Mouse (Mus musculus) telencephalon, adult 2 months (tissue): ENCODE results near the gene Ldah.
"Not testable (repeated sequence)": the region's sequence is repeated elsewhere in the genome, so short reads cannot be mapped to it uniquely, and the experiment has no call there.

Experiments used
- DNase-seq: peaks from one replicate; pipeline ENCODE4 v3.0.0-alpha.2; 2011; ENCODE audit warnings: low read depth, low spot score

The Ldah gene

DNA sequence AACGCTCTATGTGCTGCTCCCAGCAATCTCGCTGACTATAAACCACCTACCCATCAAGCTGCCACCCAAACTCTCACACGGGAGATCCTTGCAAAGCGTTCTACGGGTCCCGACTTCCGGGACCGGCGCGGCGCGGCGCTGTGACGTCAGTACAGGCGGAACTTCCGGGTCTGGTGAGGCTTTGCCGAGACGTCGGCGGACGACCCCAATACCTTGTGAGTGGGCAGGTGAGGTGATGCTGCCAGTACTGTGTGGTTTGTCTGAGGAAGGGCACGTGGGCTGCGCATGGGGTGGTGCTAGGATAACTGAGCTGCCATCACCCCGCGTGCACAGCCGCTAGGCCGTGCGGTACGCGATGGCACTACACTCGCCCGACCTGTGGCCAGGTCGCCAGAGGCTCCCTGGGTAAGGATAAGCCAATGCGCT lies at the start of gene Ldah:
Gene Ldah (plus strand): TSS at position 130 of the 426 bp plus-strand sequence.
- peak; percentile 89 for DNase-seq

DNA sequence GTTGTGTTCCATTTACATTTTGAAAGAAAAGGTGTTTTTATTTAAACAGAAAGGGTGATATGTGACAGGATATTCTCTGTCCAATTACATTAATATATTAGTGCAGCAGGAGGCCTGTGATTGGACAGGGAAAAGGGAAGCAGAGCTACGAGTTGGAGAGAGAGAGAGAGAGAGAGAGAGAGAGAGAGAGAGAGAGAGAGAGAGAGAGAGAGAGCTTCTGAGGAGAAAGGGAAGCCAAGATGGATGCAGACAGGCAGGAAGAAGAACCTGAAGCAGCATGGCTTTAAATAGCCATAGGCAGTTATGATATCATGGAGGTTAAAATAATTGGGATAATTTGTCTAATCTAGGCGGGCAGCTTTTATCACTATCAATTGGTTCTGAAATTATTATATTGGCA lies 40.2 kb upstream of the Ldah start:
- DNase-seq, result no peak

DNA sequence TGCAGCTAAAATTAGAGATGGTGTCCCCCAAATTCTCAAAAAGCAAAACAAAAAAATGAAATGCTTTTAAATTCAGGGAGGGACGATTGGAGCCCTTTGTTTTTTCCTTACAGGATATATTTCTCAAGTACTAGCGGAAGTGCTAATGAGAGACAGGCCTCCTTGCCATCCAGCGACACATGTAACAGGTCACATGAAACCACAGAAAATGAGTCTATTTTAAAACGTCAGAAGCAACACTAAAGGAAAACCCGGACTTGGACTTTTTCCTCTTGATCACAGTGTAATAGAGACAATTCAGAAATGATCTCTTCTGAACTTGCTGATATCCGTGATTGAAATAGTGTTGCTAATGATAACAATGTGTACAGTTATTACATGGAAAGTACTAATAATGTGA lies 27.0 kb upstream of the Ldah start:
- DNase-seq, result no peak

DNA sequence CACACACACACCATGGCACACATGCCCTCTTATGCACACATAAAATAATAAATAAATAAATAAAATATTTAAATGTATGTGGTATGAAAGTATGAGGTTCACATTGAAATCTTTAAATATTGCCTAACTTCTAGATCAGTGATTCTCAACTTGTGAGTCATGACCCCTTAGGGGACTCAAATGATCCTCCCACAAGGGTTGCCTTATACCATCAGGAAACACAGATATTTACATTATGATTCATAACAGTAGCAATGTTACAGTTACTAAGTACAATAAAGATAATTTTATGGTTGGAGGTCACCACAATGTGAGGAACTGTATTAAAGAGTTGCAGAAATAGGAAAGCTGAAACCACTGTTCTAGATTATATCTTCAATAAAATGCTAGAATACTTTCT lies 26.2 kb upstream of the Ldah start:
- no peak for DNase-seq

DNA sequence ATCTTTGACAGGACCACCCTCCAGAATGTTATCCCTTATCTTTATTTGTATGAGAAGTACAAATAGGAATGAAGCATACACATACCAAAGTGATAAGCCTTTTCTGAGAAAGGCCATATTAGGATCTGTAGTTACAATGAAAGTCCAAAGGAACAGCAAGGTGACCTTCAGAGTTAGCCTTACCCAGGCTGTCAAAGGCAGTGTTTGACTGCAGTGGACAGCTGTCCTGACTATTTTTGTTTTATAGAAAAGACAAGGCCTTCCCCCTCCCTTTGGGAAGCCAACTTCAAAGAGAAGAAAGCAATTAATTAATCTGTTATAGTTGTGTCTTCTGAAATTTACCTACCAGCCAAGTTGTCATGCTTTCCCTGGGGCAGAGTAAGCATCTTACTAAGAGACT lies 23.4 kb upstream of the Ldah start:
- no peak for DNase-seq

DNA sequence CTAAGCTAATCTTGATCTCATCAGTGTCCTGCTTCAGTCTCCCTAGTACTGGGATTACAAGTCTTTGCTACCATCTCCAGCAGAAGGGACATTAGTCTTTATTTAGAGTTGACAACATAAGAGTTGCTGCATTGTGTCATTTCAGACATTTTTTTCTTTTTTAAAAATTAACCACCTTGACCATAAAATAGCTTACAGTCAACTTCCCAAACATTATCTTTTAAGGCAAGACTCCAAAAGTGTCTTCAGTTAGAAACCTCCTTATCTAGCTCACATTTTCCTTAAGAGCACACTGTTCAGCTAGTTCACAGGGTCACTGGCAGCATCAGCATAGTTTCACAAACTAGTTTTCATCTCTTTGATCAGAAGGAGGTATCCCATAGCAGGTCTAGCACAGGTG lies 19.7 kb upstream of the Ldah start:
- no peak for DNase-seq

DNA sequence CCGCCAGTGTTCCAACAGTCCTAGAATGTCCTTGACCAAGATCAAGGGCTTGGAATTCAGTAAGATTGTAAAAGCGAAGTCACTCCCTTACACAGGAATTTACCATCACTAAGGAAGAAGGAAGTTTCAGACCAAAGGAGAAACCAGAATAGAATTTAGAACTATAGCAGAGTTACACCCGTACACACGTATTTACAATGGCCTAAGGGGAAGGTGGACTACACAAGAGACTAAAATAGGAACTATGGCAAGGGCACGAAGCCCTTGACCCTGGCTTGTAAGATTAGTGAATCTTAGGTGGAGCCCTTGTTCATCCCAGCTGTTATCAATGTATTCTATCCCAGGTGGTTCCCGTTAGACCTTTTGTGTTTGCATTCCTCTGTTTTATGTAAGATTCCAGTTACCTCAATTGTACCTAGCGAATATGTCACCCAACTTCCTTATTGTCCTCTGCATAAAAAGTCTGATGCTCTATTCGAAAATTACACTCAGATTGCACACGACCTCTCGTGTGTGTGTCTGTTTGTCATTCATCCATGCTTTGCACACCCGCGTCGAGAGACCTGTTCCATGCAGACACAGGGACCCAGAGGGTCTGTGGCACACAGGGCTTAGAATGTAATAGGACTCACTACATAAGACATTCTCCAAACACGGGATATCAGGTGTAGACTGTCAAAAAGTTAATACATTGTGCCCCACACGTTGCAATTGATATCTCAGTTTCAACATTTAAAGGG lies 18.9 kb upstream of the Ldah start:
- DNase-seq, result not testable (repeated sequence)

DNA sequence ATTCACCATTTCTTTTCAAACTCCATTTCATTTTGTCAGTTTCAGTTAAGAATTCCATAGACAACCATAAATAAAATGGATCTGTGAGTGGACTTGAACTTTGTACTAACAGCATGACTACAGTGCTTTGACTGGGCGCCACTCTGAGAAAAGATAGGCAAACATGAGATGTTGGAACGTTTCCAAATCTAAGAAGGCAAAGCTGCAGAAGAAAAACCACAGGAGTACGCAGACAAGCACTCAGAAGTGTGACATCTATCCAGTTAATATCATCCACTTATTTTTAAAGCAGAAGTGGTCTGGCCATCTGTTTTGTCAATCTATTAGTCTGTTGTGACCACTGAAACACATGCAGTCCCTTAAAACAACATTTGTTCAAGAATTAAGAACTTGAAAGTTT lies 18.2 kb upstream of the Ldah start:
- no peak for DNase-seq

DNA sequence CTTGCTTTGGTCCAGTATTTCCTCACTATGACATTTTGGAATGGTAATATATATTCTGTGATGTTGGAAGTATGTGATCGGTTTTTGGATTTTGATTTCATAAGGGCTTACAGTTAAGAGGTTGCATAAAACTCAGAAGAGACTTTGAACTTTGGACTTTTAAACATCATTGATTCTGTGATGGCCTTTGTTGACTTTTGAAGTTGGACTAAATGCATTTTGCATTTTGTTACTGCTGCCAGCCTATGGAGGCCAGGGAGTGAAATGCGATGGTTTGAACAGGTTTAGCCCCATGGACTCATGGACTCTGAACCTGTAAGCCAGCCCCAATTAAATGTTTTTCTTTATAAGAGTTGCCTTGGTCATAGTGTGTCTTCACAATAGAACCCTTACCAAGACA lies 2.2 kb upstream of the Ldah start:
- no peak for DNase-seq

DNA sequence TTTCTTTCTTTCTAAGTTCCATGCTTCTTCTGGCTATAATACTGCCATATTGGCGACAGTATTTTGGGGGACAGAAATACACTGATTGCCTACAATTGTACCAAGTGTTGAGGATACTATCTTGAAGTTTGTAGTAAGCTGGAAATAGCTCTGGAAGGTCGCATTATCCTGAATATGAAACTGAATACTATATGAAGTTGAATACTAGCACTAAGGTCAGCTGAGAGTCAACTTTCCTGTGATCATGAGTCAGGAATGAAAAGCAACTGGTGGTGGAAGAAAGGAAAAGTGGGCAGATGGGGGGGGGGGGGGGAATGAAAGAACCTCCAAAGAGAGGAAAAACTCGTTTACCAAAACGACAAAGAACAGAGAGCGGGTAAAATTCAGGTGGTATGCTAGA lies 329 bp upstream of the Ldah start:
- no peak for DNase-seq

DNA sequence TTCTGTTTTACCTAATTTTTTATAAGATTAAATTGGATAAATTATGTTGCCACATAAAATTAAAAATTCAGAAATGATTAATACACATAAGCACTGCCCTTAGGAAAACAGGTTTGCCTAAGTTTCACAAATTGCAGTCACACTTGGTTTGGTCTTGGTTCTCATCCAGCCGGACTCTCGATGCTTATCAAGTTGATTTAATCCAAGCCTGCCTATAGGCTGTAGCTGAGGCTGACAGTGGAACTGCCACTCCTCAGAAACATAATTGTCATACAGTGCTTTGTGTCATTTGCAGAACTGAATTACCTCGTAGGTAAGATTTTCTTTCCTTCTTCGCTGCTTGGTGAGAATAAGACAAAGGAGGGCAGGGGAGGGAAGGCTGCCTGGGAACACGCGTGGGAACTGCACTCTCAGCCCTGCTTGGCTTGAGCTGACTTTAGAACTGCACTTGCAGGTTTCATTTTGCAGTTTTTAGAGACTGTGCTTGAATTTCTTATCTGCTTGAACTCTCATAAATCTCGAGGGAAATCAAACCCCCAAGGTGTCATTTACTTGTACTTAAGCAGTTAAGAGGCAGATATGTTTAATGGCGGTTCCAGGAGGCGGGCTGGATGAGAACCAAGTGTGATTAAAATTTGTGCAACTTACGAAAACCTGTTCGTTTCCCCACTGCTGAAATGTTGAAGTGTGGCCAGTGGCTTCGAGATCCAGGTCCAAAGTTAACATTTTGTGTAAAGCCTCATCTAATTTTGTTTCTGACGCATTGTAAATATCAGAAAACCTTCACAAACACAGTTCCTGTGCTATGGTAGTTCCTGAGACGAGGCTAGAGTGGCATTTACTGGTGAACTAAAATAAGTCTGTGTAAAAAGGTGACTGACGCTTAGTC lies 8.7 kb downstream of the Ldah start:
- DNase-seq, result peak; percentile 36

DNA sequence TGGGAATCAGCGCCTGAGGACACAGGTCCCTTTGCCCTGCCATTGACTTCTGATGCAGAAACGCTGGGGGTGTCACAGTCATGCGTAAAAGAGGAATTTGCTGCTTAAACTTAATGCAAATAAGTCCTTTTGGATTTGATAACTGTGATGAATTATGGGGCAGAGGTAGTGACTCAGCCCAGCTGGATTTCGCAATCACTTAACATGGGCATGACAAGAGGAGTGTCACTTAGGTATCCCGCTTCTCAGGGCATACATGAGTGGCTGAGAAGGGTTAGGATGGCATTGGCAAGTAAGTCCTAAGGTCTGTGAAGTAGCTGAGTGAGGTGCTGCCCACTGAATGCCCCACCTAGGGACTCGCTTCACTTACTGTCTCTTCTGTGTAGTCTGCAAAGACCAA lies 15.1 kb downstream of the Ldah start:
- no peak for DNase-seq

DNA sequence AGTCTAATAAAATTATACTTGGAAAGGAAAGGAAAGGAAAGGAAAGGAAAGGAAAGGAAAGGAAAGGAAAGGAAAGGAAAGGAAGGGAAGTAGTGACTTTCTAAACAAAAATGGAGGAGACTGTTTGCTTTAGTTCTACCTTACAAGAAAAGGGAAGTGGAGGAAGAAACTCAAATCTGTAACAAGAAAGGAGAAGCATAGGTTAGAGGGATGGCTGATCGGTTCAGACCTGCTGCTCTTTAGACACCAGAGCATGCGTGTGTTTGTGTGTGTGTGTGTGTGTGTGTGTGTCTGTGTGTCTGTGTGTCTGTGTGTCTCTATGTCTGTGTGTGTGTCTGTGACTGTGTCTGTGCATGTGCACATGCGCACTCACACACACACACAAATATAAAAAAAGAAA lies 23.2 kb downstream of the Ldah start:
- no peak for DNase-seq

DNA sequence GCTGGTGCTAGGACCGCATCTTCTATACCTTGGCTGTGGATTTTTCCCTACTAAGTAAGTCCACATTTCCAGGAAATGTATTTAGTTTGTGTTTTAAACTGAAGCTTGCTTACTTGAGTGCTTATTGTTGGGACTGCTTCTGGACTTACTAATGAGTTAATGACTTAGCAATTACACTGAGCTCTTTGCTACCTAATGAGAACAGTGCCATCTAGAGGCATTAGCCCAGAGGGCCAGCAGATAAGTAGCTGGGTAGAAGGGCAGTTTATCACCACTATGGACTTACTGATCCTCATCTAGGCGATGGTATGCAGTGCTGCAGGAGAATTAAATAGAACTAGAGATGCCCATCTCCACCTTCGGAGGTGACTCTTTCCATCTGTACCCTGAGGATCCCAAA lies 24.8 kb downstream of the Ldah start:
- DNase-seq, result no peak

DNA sequence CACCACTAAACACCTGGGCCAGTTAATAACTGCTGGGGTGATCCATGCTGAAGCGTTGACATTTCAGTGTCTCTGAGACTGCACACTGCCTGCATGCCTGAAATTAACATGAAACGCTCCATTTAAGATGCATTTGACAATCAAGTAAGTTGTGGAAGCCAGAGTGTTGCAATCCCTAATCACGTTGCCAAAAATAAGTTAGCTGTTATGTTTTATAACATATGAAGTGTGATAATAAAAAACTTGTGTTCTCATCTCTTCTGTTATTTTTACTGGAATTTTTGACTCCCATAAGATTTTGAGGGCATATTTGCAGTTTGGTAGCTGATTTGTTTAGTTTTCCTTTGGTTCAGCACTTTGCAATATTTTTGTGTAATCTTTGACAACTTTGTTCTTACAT lies 34.3 kb downstream of the Ldah start:
- no peak for DNase-seq

DNA sequence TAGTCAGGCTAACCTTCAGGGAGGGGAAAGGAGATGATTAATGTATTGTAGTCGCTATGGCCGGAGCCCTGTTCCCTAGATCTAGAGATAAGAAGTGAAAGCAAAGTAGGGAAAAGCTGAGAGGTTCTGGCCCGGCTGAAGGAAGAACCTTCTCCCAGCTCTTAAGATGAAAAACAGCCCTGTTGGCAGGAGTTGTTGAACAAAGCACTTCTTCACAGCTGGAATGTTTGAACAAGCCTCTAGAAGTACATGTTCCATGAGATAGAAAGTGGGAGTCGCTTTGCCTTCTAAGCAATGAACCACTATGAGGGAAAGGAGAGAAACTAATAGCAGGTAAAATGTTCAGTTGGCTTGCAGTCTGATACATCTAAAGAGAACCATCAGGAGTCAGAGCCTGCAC lies 36.8 kb downstream of the Ldah start:
- no peak for DNase-seq

DNA sequence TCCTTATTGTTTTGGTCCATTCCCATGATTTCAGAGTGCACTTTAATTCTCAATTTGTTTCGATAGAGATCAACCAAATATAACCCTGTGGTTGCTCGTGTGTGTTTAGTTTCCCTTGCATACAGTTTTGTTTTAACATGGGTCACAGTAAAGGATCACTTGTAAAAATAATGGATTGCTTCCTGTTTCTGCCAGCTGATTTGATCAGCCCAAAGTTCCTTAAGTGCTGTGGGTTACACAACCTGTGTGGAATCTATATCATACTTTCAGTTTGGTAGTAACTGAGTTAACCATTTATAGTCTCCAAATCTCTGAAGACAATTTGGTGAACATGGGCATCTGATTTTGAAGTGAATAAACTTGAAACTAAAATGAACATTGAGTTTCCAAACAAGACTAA lies 52.4 kb downstream of the Ldah start:
- DNase-seq, result no peak

DNA sequence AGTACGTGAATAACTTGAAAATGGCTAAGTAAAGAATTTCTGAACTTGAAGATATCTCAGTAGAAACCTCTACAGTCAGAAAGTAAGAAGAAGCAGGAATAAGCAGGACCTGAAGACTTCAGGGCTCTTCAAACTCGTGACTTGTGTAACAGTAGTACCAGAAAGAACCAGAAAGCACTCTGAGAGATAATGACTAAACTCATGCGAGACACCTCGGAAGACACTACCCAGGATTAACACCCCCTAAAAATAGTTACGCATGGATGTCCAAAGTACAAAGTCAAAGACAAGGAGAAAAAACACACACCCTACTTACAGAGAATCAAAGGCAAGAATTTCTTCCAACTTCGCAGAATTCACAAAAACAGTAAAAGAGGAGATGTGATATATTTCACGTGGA lies 58.4 kb downstream of the Ldah start:
- no peak for DNase-seq

DNA sequence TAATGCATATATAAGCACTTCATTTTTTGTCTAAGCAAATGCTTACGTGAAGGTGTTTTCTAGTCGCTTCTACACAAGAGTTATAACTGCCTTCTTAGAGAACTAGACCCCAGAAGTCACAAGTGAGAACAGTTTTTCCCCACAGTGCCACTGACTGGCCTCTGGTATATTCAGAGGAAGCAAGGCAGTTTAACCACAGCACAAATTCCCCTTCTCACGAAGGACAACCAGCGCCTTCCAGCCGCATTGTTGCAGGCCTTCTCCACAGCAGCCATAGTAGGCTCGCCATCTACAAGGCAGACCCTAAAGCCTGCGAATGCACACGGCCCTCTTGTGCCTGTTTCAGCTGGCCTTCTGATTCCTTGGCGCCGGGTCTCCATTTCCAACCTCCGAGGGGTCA lies 61.7 kb downstream of the Ldah start:
- DNase-seq, result no peak

DNA sequence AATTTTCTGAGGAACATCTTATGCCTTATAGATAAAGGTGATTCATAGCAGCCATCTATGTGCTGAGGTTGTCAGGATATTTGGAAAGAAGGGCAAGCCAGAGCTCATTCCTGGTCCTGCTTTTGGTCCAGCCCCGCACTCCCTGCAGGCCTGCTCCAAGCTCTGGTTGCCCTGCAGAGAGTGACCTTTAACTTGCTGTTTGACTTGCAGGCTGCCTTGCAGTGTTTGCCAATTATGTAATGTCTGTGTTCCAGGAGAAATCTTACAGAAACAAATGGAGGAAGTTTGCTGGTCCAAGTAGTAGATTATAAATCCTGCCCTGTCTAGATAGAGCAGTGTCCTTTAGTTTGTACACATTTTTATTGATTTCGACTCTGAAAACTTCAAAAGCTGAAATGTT lies 63.5 kb downstream of the Ldah start:
- no peak for DNase-seq

DNA sequence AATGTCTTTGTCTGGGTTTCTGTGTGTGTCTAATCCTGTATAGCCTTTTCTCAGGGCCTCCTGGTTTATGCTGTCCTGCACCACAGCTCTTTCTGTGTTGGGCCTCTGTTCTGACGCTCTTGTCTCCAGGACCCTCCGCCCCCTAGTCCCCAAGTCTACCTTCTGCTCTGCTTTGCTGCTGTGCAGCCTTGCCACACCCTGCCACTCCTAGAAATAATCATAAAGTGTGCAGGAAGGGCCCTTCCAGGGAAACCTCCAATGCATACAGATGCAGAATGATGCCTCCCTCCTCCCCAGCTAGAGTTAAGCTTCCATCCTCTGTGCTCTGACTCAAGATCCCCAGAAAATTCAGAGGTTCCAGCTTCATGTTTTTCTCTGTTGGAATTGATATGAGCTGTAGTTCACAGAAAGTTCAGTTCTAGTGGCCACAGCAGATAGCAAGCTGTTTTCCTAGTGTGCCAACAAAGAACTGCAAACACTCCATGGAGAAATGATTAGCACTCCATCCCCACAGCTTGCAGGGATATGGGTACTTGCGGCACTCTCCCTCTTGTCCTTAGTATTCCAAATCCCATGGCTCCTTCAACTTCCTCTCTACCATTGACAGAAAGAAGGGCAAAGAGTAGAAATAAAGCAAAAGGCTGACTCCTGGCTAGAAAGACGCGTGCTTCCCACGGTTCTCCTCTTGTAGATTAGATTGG lies 65.7 kb downstream of the Ldah start:
- no peak for DNase-seq

DNA sequence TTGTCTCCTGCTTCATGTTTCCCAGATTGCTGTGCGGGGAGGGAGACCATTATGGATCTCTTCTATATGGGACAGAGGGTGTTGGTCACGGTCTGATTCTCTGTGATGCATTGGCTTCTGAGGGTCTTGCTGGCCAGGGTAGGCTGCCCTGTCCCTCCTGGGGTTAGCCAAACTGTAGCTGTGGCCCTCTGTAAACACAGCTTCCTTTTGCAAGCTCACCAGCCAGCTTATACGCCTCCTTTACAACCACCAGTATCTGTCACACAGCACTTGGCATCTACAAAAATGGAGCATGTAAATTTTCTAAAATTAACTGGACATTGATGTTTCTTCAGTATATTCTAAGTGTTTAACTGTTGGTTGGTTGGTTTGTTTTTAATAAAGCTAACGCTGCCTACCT lies 67.5 kb downstream of the Ldah start:
- no peak for DNase-seq
